Mouse (Mus musculus) kidney, embryonic 16.5 days (tissue): ENCODE results near the gene Ern2. TPM values are rescaled to one million over a fixed set of nuclear protein-coding genes. Genes with fewer than 3 reads are reported as not detected.

Source experiments
- ATAC-seq: fragments of 200-750 bp; cut with Nextera tagmentation; 2 replicates; pipeline ENCODE4 v1.8.0; 2017; ENCODE audit warnings: moderate TSS enrichment; ENCODE audit not compliant: low FRiP score, low TSS enrichment
- H3K27ac ChIP-seq: fragments of 300-500 bp; sonication (generic); 2 replicates; pipeline ENCODE4 v1.5.1; 2014; ENCODE audit warnings: low read length
- H3K27me3 ChIP-seq: fragments of 300-500 bp; sonication (generic); 2 replicates; pipeline ENCODE4 v1.6.1; 2014; ENCODE audit warnings: low read length, control low read depth, mixed read lengths; ENCODE audit not compliant: insufficient read depth
- H3K36me3 ChIP-seq: fragments of 300-500 bp; sonication (generic); 2 replicates; pipeline ENCODE4 v1.6.1; 2014; ENCODE audit warnings: low read length, control low read depth, mixed read lengths; ENCODE audit not compliant: insufficient read depth
- H3K4me1 ChIP-seq: fragments of 300-500 bp; sonication (generic); 2 replicates; pipeline ENCODE4 v1.6.1; 2014; ENCODE audit warnings: low read length, control low read depth, mixed read lengths; ENCODE audit not compliant: insufficient read depth
- H3K4me2 ChIP-seq: fragments of 300-500 bp; sonication (generic); replicated peaks from 2 replicates; pipeline ENCODE4 v1.6.1; 2014; ENCODE audit warnings: low read depth, low read length
- H3K4me3 ChIP-seq: fragments of 300-500 bp; sonication (generic); 2 replicates; pipeline ENCODE4 v1.5.1; 2014; ENCODE audit warnings: mild to moderate bottlenecking, low read length
- H3K9ac ChIP-seq: fragments of 300-500 bp; sonication (generic); replicated peaks from 2 replicates; pipeline ENCODE4 v1.6.1; 2014; ENCODE audit warnings: low read length
- H3K9me3 ChIP-seq: fragments of 300-500 bp; sonication (generic); 2 replicates; pipeline ENCODE4 v1.6.1; 2016; ENCODE audit warnings: low read length, control low read depth
- WGBS: fragments of 180-500 bp; shearing (Covaris S2); extraction: QIAGEN DNeasy Blood & Tissue Kit; methylation state at CpG from one replicate; pipeline ENCODE4 v1.1.7; 2014; 5-methylcytosine and 5-hydroxymethylcytosine counted together
- polyA plus RNA-seq: library from polyadenylated mRNA; unstranded; fragments of >200 nt; fragmentation: Nextera tagmentation; extraction: Ambion mirVana; gene quantifications from 2 replicates; pipeline ENCODE4 v1.2.1, GENCODE M21; 2015

Ern2 gene
- polyA plus RNA-seq, 1 experiment from 2014 or later, result 0.05 TPM

DNA sequence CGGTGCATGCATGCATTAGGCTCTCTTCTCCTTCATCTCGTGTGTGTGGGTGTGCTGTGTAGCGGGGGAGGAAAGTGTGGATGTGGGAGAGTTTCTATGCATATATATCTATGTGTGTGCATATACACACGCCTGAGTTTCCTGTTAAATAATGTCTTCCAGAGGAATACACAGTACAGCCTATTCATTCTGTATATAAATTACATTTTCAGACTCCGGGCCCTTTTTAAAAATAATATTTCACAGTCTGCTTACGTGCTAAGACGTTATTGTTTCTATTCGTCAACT lies 52.7 kb downstream of the Ern2 start:
- Histone ChIP-seq H3K4me2 (peak overlapping the region; percentile 63), H3K27me3 (no peaks in the 10 kb centered on the region), H3K9me3 (no peaks in the 10 kb centered on the region), H3K36me3 (peaks cover 20% of the 10 kb centered on the region), H3K4me1 (peaks cover 12% of the 10 kb centered on the region), H3K9ac (peak overlapping the region; percentile 93), H3K27ac (peak overlapping the region; percentile 66), H3K4me3 (peak overlapping the region; percentile 83)
- no peak for ATAC-seq
- WGBS, result 18% methylated on average over 8 of the region's 8 CpGs

DNA sequence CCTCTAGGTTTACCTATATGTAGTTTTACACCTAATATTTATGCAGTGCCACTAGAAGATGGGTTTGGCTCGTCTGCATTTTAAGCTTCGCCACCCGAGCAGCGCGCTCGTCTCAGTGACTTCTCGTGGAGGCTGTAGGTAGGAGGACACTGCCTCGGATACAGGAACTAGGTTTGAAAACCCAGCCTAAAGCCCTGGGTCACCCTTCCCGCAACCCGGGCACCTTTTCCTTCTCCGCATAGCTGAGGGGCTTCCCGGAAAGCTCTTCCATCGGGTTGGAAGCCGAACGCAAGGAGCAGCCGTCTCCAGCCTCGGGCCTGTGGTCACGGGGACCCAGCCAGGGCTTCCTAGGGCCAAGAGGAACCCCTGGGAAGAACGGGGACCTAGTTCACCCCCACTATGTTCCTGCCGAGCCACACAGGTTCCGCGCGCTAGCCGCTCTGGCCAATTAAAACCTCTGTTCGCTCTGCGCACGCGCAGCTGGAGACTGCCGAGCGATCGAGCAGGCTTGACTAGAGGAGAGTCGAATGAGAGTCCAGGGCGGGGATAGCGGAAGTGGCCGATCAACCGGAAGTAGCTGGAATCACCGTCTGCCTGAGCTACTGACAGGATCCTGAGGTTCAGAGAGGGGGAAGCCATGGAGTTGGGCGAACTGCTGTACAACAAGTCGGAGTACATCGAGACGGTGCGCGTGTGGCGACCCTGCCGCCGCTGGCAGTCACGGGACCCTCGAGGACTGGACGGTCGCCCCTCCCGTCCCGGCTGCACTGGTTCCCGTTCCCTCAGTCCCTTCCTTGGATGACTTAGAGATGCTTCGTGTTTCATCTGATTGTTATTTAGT lies 53.3 kb downstream of the Ern2 start, which contains the start of the genes Palb2 and Dctn5:
Gene Palb2 (minus strand): TSS at position 489 of the 841 bp plus-strand sequence.
Gene Dctn5 (plus strand): TSS at position 545 of the 841 bp plus-strand sequence.
- H3K4me1 ChIP-seq, result peaks cover 12% of the 10 kb centered on the region
- H3K36me3 ChIP-seq, result peaks cover 20% of the 10 kb centered on the region
- peak within 1 kb of the TSS; percentile 83 for H3K4me3 ChIP-seq
- no peaks in the 10 kb centered on the region for H3K9me3 ChIP-seq
- no peaks in the 10 kb centered on the region for H3K27me3 ChIP-seq
- peak within 1 kb of the TSS; percentile 83 for H3K4me2 ChIP-seq
- H3K27ac ChIP-seq, result peak within 1 kb of the TSS; percentile 66
- H3K9ac ChIP-seq, result peak within 1 kb of the TSS; percentile 93
- peak; percentile 99 for ATAC-seq
- WGBS, result under 1% methylated on average over 54 of the region's 54 CpGs

DNA sequence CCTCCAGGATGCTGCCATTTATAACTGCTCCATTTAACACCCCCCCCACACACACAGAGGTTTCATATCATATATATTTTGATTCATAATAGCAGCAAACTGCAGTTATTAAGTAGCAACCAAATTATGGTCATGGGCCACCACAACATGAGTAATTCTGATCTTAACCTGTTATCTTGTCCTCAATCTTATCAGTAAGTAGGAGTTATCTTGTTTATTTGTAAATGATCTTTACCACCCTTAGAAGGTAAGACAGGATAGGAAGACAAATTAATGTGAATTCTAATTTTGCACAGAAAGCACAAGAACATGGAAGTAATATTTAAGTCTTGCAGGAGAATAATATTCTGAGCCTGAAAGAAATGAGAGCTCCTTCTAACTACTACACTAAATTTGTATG lies 54.2 kb downstream of the Ern2 start:
- Histone ChIP-seq H3K9me3 (no peaks in the 10 kb centered on the region), H3K36me3 (peaks cover 23% of the 10 kb centered on the region), H3K9ac (peak overlapping the region; percentile 93), H3K4me3 (peak overlapping the region; percentile 83), H3K27me3 (no peaks in the 10 kb centered on the region), H3K4me1 (peaks cover 12% of the 10 kb centered on the region), H3K4me2 (peak overlapping the region; percentile 83), H3K27ac (no peak overlapping the region)
- no peak for ATAC-seq

DNA sequence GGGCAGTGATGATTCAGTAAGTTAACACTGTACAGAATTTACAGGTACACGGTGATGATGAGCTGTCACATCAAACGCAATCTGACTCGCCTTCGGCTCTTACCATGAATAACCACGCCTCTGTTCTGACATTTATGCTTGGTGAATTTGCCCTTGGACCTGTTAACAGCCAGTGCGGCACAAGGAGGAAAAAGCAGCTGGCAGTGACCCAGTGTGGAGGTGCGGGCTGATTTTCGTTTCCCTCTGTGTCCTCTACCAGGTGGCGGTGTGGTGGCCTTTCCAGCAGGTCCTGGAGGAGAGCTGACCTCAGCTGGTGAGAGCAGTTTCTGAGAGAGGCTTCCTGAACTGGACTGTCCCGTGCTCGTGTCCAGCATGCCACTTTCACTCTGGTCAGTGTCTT lies 59.1 kb downstream of the Ern2 start:
- Histone ChIP-seq H3K4me1 (peaks cover 4% of the 10 kb centered on the region; the same call in 1 of the 2 replicates), H3K9me3 (no peaks in the 10 kb centered on the region), H3K9ac (no peak overlapping the region), H3K27ac (no peak overlapping the region), H3K4me3 (no peak overlapping the region), H3K27me3 (no peaks in the 10 kb centered on the region), H3K4me2 (no peak overlapping the region), H3K36me3 (peaks cover 34% of the 10 kb centered on the region)
- 94% methylated on average over 11 of the region's 11 CpGs for WGBS
- no peak for ATAC-seq

DNA sequence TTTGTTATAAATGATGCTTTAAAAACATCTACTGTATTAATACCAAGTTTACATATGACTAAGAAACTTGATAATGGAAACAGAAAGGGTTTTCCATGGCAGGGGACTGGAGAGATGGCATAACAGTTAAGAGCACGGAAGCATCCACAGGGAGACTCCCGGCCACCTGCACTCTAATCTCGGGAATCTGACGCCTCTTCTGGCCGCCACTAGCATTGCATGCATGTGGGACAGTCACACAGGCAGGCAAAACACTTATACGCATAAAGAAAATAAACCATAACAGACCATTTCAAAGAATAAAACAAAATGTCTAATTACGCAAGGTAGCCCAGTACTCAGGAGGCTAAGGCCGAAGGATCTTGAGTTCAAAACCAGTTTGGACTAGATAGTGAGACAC lies 60.4 kb downstream of the Ern2 start:
- Histone ChIP-seq H3K27me3 (no peaks in the 10 kb centered on the region), H3K4me3 (no peak overlapping the region), H3K4me1 (no peaks in the 10 kb centered on the region), H3K4me2 (no peak overlapping the region), H3K9ac (no peak overlapping the region), H3K27ac (no peak overlapping the region), H3K9me3 (no peaks in the 10 kb centered on the region), H3K36me3 (peaks cover 40% of the 10 kb centered on the region)
- 83% methylated on average over 8 of the region's 8 CpGs for WGBS
- ATAC-seq, result no peak

DNA sequence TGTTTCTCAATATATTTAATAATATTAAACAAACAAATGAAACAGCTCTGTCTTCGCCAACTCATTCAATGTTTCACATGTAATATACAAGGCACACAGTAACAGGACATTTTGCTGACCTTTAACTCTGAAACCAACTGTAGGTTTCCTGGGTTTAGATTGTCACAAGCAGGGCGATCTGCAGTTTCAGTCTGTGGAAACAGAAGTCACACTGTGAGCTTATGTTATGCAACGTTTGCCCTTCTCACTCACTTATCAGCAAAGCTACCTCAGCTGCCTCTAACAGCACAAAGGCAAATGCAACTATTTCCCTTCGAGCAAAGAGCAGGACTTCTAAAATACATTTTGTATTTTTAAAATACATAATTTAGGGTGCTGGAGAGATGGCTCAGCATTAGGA lies 62.5 kb downstream of the Ern2 start:
- ATAC-seq, result no peak
- Histone ChIP-seq H3K27me3 (no peaks in the 10 kb centered on the region), H3K9ac (no peak overlapping the region), H3K4me3 (no peak overlapping the region), H3K9me3 (no peaks in the 10 kb centered on the region), H3K4me2 (no peak overlapping the region), H3K27ac (no peak overlapping the region), H3K4me1 (no peaks in the 10 kb centered on the region), H3K36me3 (peaks cover 43% of the 10 kb centered on the region)
- WGBS, result 85% methylated on average over 4 of the region's 4 CpGs

Other genes starting within 250 kb of the Ern2 start
- gene Cog7, start 204.5 kb downstream of the Ern2 start, polyA plus RNA-seq, result 32.9 and 33.0 TPM in 2 replicates
- 89.3 and 89.6 TPM in 2 replicates for gene Gga2, start 165.0 kb downstream of the Ern2 start, polyA plus RNA-seq
- gene Ubfd1, start 119.0 kb downstream of the Ern2 start, polyA plus RNA-seq, result 58.5 and 64.3 TPM in 2 replicates
- gene Ears2, start 118.9 kb downstream of the Ern2 start, polyA plus RNA-seq, result 18.2 and 19.4 TPM in 2 replicates
- 713 and 761 TPM in 2 replicates for gene Ndufab1, start 84.3 kb downstream of the Ern2 start, polyA plus RNA-seq
- 15.3 and 19.2 TPM in 2 replicates for gene Palb2, start 53.2 kb downstream of the Ern2 start, polyA plus RNA-seq
- 128 and 133 TPM in 2 replicates for gene Dctn5, start 53.2 kb downstream of the Ern2 start, polyA plus RNA-seq
- gene Plk1, start 26.8 kb downstream of the Ern2 start, polyA plus RNA-seq, result 150 and 157 TPM in 2 replicates
- gene Chp2, start 33.3 kb upstream of the Ern2 start, polyA plus RNA-seq, result 0.21 and 0.46 TPM in 2 replicates
- 3.5 and 4.8 TPM in 2 replicates for gene Prkcb, start 102.5 kb upstream of the Ern2 start, polyA plus RNA-seq